Mouse (Mus musculus): ENCODE data around the gene Gm37240. TPM values are rescaled to one million over a fixed set of nuclear protein-coding genes. Genes with fewer than 3 reads are reported as not detected.

The Gm37240 gene
- total RNA-seq, 4 experiments from 2014 or later: 29.7 to 37.8 (median 36.6) TPM

GRCm38 (mm10) chr3:85080882-85081558 is 806.3 kb downstream of the Gm37240 start:
- no peak for DNase-seq (ENCODE audit: low spot score in 2 of 2)

GRCm38 (mm10) chr3:85064113-85064512 is 823.2 kb downstream of the Gm37240 start:
- DNase-seq (ENCODE audit: low spot score in 2 of 2): no peak

- DNase-seq (ENCODE audit: low spot score in 2 of 2): no peak
Observed at GRCm38 (mm10) chr3:85060153-85060552, 827.2 kb downstream of the Gm37240 start.

GRCm38 (mm10) chr3:85057245-85057644 is 830.1 kb downstream of the Gm37240 start:
- no peak for DNase-seq (ENCODE audit: low spot score in 2 of 2)

- no peak for DNase-seq (ENCODE audit: low spot score in 2 of 2)
Observed at GRCm38 (mm10) chr3:85053526-85053925, 833.8 kb downstream of the Gm37240 start.

GRCm38 (mm10) chr3:85052196-85052595 is 835.1 kb downstream of the Gm37240 start:
- no peak for DNase-seq (ENCODE audit: low spot score in 2 of 2)

- DNase-seq (ENCODE audit: low spot score in 2 of 2): no peak
Observed at GRCm38 (mm10) chr3:85048569-85048968, 838.7 kb downstream of the Gm37240 start.

- DNase-seq (ENCODE audit: low spot score in 2 of 2): no peak
Observed at GRCm38 (mm10) chr3:85043679-85044218, 843.6 kb downstream of the Gm37240 start.

- DNase-seq (ENCODE audit: low spot score in 2 of 2): no peak
Observed at GRCm38 (mm10) chr3:85042126-85042525, 845.2 kb downstream of the Gm37240 start.

- no peak for DNase-seq (ENCODE audit: low spot score in 2 of 2)
Observed at GRCm38 (mm10) chr3:85029141-85029540, 858.2 kb downstream of the Gm37240 start.

- no peak for DNase-seq (ENCODE audit: low spot score in 2 of 2)
Observed at GRCm38 (mm10) chr3:85024817-85025705, 862.3 kb downstream of the Gm37240 start.

- DNase-seq (ENCODE audit: low spot score in 2 of 2): no peak
Observed at GRCm38 (mm10) chr3:85024237-85024636, 863.1 kb downstream of the Gm37240 start.

GRCm38 (mm10) chr3:85022800-85023199 is 864.5 kb downstream of the Gm37240 start:
- DNase-seq (ENCODE audit: low spot score in 2 of 2): no peak

- DNase-seq (ENCODE audit: low spot score in 2 of 2): no peak
Observed at GRCm38 (mm10) chr3:85021816-85022215, 865.5 kb downstream of the Gm37240 start.

- DNase-seq (ENCODE audit: low spot score in 2 of 2): no peak
Observed at GRCm38 (mm10) chr3:85020137-85020536, 867.2 kb downstream of the Gm37240 start.

- DNase-seq (ENCODE audit: low spot score in 2 of 2): no peak
Observed at GRCm38 (mm10) chr3:85015667-85016066, 871.7 kb downstream of the Gm37240 start.

GRCm38 (mm10) chr3:85012889-85013288 is 874.4 kb downstream of the Gm37240 start:
- no peak for DNase-seq (ENCODE audit: low spot score in 2 of 2)

- DNase-seq (ENCODE audit: low spot score in 2 of 2): no peak
Observed at GRCm38 (mm10) chr3:85005257-85005656, 882.1 kb downstream of the Gm37240 start.

GRCm38 (mm10) chr3:84988880-84989279 is 898.4 kb downstream of the Gm37240 start:
- no peak for DNase-seq (ENCODE audit: low spot score in 2 of 2)

- no peak for DNase-seq (ENCODE audit: low spot score in 2 of 2)
Observed at GRCm38 (mm10) chr3:84985121-84985625, 902.1 kb downstream of the Gm37240 start.

- no peak for DNase-seq (ENCODE audit: low spot score in 2 of 2)
Observed at GRCm38 (mm10) chr3:84982688-84983087, 904.6 kb downstream of the Gm37240 start.

- DNase-seq (ENCODE audit: low spot score in 2 of 2): no peak
Observed at GRCm38 (mm10) chr3:84980158-84980557, 907.2 kb downstream of the Gm37240 start.
